Mouse (Mus musculus) activated CD4-positive, CD25-positive, alpha-beta regulatory T cell, adult 4 months (primary cell): ENCODE data around the gene Olfr578. TPM values are rescaled to one million over a fixed set of nuclear protein-coding genes. Genes with fewer than 3 reads are reported as not detected.

Experiments
- ATAC-seq: one replicate; pipeline ENCODE4 v1.8.0; 2017
- polyA plus RNA-seq, 2 experiments: library from polyadenylated mRNA; unstranded; fragments of 100-300 nt; shearing (Covaris generic); gene quantifications; one replicate each; pipeline ENCODE4 v1.2.1; 2017

Gene Olfr578
- polyA plus RNA-seq: not detected

DNA sequence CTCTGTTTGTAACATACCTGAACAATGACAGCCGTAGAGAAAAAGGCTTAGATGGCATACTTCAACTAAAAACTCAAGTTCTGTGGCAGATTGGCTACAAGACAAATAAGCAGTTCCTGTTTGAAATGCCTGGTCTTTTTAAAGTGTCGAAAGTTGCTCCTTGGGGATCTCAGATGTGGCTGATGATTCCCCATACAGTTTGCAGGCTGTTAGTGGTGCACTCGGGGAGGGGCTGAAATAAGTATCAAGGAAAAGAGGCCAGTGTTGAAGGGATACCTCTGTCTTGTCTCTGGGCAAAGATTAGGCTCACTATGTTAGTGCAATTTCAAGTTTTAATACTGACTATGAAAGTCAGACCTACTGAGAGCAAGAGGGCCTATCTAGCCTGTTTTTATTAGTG lies at the start of gene Olfr578:
Gene Olfr578 (minus strand): TSS at position 101 of the 400 bp plus-strand sequence.
- no peak for ATAC-seq

GRCm38 (mm10) chr7:103037724-103038123 lies 48.6 kb upstream of the Olfr578 start, which contains the start of gene Olfr582:
Gene Olfr582, plus strand, starts transcription at chr7:103038024.
- no peak for ATAC-seq

DNA sequence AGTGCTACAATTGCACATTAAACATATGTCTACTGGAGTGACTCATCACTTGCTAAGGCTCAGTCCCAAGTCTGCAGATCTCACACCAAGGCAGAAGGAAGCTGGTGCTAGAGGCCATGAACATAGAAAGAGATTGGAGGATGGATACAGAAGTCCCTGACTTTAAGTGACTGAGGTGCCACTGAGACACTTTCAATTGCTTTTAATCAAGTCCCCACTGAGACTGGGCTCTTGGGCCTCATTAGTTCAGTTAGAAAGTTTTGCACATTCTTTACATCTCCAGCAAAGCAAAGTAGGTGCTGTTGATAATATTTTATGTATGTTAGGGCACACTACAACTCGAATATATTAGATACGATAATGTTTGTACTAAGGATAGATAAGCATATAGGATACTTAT lies 13.3 kb downstream of the Olfr578 start, which contains the start of gene Olfr577:
Gene Olfr577 (minus strand): TSS at position 101 of the 400 bp plus-strand sequence.
- no peak for ATAC-seq

DNA sequence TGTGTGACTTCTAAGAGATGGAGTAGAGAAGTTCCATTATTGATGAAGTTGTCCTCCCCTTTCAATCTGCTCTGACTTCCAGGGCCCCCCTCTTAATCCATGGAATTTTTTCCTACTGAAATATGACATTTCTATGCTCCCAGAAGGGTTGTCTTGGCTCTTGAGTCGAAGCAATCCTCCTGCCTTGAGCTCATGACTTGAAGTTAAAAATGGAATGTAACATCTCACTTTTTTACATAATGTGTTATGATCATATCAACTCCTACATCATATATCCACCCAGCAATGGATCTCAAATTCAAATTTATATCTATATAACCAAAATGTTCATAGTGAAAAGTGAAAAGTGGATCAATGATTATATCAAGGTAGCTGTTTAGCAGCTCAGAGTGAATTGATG lies 14.7 kb downstream of the Olfr578 start:
- ATAC-seq: no peak

DNA sequence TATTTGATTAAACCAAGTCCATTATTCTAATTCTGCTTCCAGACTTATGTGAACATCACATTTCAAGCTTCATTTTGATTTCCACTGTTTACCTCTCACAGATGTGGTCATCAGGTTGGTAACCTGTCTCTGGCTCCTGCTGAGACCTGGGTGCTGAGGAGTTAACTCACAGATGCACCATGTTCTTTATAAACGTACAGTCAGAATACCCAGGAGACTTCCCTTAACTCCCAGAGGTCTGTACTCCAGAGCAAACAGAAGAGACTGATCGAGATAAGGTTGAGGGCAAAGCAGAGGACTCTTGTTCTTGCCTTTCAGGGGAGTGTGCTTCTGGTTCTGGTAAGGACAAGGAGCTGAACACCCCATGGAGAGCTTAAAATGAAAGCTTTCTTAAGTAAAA lies 26.8 kb downstream of the Olfr578 start, which contains the start of gene Olfr576:
Gene Olfr576 (plus strand): TSS at position 301 of the 400 bp plus-strand sequence.
- no peak for ATAC-seq

DNA sequence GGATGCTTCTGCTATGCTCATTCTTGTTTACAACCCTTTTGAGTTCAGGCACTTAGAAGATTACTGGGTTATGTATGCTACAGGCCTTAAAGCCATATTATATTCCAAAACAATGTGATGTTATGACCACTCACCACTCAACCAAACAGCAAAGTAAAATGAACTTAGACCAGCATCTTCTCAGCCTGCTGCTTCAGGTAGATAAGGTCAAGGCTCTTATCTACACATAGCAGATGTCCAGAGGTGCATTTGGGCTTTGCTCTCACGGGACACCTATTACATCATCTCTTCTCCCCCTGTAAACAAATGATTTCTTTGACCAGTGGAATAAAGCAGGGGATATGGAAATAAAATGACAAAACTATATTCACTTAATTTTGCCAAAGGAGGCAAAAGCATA lies 30.5 kb downstream of the Olfr578 start, which contains the start of gene Olfr575:
Gene Olfr575 (minus strand): TSS at position 183 of the 400 bp plus-strand sequence.
- no peak for ATAC-seq

DNA sequence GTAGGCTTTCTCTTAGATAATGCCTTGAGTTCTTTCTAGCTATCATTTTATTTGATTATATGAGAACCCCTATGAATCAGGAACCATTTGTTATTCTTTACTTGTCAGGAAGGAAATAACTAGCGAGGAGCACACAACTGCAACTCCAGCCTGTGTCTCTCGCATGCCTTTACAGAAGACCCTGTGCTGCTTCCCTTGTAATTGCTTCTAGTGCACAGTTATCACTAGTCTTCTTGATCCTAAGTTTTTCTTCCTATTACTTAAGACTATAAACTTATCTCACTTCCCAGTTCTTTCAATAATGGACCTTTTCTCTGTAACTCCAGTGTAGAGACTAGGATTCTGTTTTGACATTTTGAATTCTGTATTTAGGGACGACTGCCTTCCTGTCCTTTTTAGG lies 31.0 kb downstream of the Olfr578 start:
- no peak for ATAC-seq

GRCm38 (mm10) chr7:102950732-102951131 lies 38.4 kb downstream of the Olfr578 start:
- ATAC-seq: no peak

DNA sequence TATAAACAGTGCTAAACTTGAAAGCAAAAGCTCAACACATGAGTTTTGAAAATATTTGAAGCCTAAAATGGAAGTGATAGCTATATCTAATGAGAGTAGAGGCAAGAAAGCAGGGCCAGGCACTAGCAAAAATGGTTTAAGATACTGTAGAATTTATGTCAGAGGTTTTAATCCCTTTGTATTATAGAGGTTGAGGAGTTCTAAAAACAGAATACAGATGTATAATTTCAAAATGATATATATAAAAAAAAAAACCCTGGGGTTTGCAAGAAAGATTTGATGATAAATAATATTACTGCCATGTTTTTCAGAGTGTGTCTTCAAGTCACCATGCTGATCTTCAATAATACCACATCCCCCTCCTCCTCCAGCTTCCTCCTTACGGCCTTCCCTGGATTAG lies 41.0 kb downstream of the Olfr578 start, which contains the start of gene Olfr574:
Gene Olfr574 (plus strand): TSS at position 301 of the 400 bp plus-strand sequence.
- ATAC-seq: no peak

- ATAC-seq: no peak
These were observed 45.7 kb downstream of the Olfr578 start for GRCm38 (mm10) chr7:102943417-102943816.

GRCm38 (mm10) chr7:102942475-102942874 lies 46.6 kb downstream of the Olfr578 start, which contains the start of gene Olfr573-ps1:
Gene Olfr573-ps1, minus strand, starts transcription at chr7:102942575.
- no peak for ATAC-seq

Other genes with a start within 250 kb of the Olfr578 start
- not detected for gene Olfr560, start 230.0 kb downstream of the Olfr578 start, polyA plus RNA-seq
- not detected for gene Olfr78, start 229.9 kb downstream of the Olfr578 start, polyA plus RNA-seq
- gene Olfr561, start 218.1 kb downstream of the Olfr578 start, polyA plus RNA-seq: not detected
- not detected for gene Olfr564, start 185.8 kb downstream of the Olfr578 start, polyA plus RNA-seq
- under 1 TPM in 1 of 2 experiments, not detected in 1; 0.16 TPM for gene Olfr566, start 130.6 kb downstream of the Olfr578 start, polyA plus RNA-seq
- not detected for gene Olfr568, start 112.2 kb downstream of the Olfr578 start, polyA plus RNA-seq
- not detected for gene Olfr569, start 98.4 kb downstream of the Olfr578 start, polyA plus RNA-seq
- not detected for gene Olfr570, start 94.7 kb downstream of the Olfr578 start, polyA plus RNA-seq
- not detected for gene Olfr571, start 71.8 kb downstream of the Olfr578 start, polyA plus RNA-seq
- gene Olfr572, start 64.9 kb downstream of the Olfr578 start, polyA plus RNA-seq: not detected
- gene Olfr573-ps1, start 46.7 kb downstream of the Olfr578 start, polyA plus RNA-seq: not detected
- not detected for gene Olfr574, start 40.9 kb downstream of the Olfr578 start, polyA plus RNA-seq
- not detected for gene Olfr575, start 30.5 kb downstream of the Olfr578 start, polyA plus RNA-seq
- gene Olfr576, start 26.7 kb downstream of the Olfr578 start, polyA plus RNA-seq: not detected
- not detected for gene Olfr577, start 13.4 kb downstream of the Olfr578 start, polyA plus RNA-seq
- gene Olfr582, start 48.7 kb upstream of the Olfr578 start, polyA plus RNA-seq: not detected
- gene Olfr583, start 62.0 kb upstream of the Olfr578 start, polyA plus RNA-seq: not detected
- gene Olfr584, start 92.6 kb upstream of the Olfr578 start, polyA plus RNA-seq: not detected
- gene Olfr585, start 108.4 kb upstream of the Olfr578 start, polyA plus RNA-seq: not detected
- gene Olfr586, start 136.3 kb upstream of the Olfr578 start, polyA plus RNA-seq: not detected
- under 1 TPM in 1 of 2 experiments, not detected in 1; 0.07 TPM for gene Olfr588-ps1, start 151.6 kb upstream of the Olfr578 start, polyA plus RNA-seq
- not detected for gene Olfr589, start 167.0 kb upstream of the Olfr578 start, polyA plus RNA-seq
- under 1 TPM in 1 of 2 experiments, not detected in 1; 0.09 TPM for gene Olfr591, start 189.0 kb upstream of the Olfr578 start, polyA plus RNA-seq
- not detected for gene Olfr592, start 195.5 kb upstream of the Olfr578 start, polyA plus RNA-seq
- gene Olfr593, start 222.5 kb upstream of the Olfr578 start, polyA plus RNA-seq: not detected
- not detected for gene Olfr594, start 227.7 kb upstream of the Olfr578 start, polyA plus RNA-seq